Mouse (Mus musculus): ENCODE results near the gene Ttc7b.

- TF ChIP-seq CTCF (IDR thresholded peaks at IDR 0.05; ENCODE audit: low read depth) (no peak), EP300 (IDR thresholded peaks at IDR 0.05; ENCODE audit: low read depth) (no peak)
These were observed 226.7 kb downstream of the Ttc7b start for GRCm38 (mm10) chr12:100293956-100294355.

All from liver, postnatal 0 days (tissue).